Mouse (Mus musculus) heart, embryonic 12.5 days (tissue): Measurements from ENCODE around the gene Pcsk6. TPM values are rescaled to one million over a fixed set of nuclear protein-coding genes. Genes with fewer than 3 reads are reported as not detected.
A peak's percentile ranks its signal among the peaks of the same experiment; 100 is the strongest.

Source experiments
- ATAC-seq: fragments of 200-750 bp; cut with Nextera tagmentation; 2 replicates; pipeline ENCODE4 v1.8.0; 2017; ENCODE audit warnings: moderate TSS enrichment, moderate library complexity; ENCODE audit not compliant: insufficient number of reproducible peaks, low FRiP score
- H3K27ac ChIP-seq: fragments of 300-500 bp; sonication (generic); 2 replicates; pipeline ENCODE4 v1.5.1; 2016; ENCODE audit warnings: mild to moderate bottlenecking, moderate library complexity; ENCODE audit not compliant: poor library complexity, severe bottlenecking
- H3K27me3 ChIP-seq: fragments of 300-500 bp; sonication (generic); replicated peaks from 2 replicates; pipeline ENCODE4 v1.6.1; 2016; ENCODE audit warnings: mild to moderate bottlenecking, moderate library complexity
- H3K36me3 ChIP-seq: fragments of 300-500 bp; sonication (generic); 2 replicates; pipeline ENCODE4 v1.6.1; 2016; ENCODE audit warnings: mild to moderate bottlenecking, moderate library complexity
- H3K4me1 ChIP-seq: fragments of 300-500 bp; sonication (generic); replicated peaks from 2 replicates; pipeline ENCODE4 v1.6.1; 2016; ENCODE audit warnings: mild to moderate bottlenecking
- H3K4me2 ChIP-seq: fragments of 300-500 bp; sonication (generic); 2 replicates; pipeline ENCODE4 v1.6.1; 2016; ENCODE audit warnings: mild to moderate bottlenecking, moderate library complexity
- H3K4me3 ChIP-seq: fragments of 300-500 bp; sonication (generic); 2 replicates; pipeline ENCODE4 v1.5.1; 2016; ENCODE audit warnings: mild to moderate bottlenecking
- H3K9ac ChIP-seq: fragments of 300-500 bp; sonication (generic); 2 replicates; pipeline ENCODE4 v1.6.1; 2016; ENCODE audit warnings: mild to moderate bottlenecking, moderate library complexity
- H3K9me3 ChIP-seq: fragments of 300-500 bp; sonication (generic); replicated peaks from 2 replicates; pipeline ENCODE4 v1.6.1; 2016; ENCODE audit warnings: mild to moderate bottlenecking, moderate library complexity
- WGBS: fragments of 180-500 bp; shearing (Covaris S2); methylation state at CpG from one replicate; pipeline ENCODE4 v1.1.7; 2016; 5-methylcytosine and 5-hydroxymethylcytosine counted together
- polyA plus RNA-seq: library from polyadenylated mRNA; unstranded; fragments of >200 nt; fragmentation: Nextera tagmentation; extraction: Ambion mirVana; gene quantifications from 2 replicates; pipeline ENCODE4 v1.2.1, GENCODE M21; 2016

Gene Pcsk6
- polyA plus RNA-seq, 1 experiment from 2014 or later: 2.7 TPM

DNA sequence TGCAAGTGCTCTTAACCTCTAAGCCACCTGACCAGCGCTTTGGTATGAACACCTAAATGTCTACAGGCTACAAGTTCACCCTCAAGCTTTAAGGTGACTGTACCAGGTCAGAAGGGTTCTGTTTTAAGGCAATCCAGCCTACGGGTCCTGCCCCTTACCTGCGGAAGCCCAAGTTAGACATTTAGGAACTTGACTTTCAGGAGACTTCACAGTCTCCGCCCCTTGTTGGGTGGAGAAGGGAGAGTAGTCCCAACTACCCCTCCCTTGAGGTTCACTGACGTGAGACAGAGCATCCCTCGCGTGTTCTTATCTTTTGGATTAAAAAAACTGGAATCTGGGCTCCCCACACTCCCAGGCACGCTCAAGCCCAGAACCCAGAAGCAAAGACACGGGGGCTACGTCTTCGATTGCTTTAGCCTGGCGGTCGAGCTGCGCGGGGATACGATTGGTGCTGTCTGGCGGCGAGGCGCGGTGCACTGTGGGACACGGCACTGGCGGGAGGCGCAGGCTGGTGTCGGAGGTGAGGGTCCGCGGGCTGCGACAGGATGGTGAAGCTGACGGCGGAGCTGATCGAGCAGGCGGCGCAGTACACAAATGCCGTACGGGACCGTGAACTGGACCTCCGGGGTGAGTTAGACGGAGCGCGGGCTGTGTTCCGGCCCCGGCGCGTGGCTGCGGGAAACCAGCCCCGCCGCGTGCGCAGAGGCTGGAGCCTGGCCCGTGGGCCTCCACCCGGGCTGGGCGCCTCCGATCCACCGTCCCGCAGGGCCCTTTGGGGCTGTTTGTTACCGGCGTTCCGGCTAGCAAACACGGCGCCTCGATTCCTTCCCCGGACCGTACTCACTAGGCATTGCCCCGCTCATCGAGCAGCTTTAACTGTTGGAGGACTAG is 198.8 kb downstream of the Pcsk6 start:
- peak; percentile 95 for ATAC-seq
- under 1% methylated on average over 58 of the region's 64 CpGs for WGBS
- Histone ChIP-seq H3K27ac (peak overlapping the region; percentile 49), H3K36me3 (peaks cover 21% of the 10 kb centered on the region), H3K9ac (peak overlapping the region; percentile 89), H3K4me2 (peak overlapping the region; percentile 95), H3K4me3 (peak overlapping the region; percentile 76), H3K4me1 (peaks cover 14% of the 10 kb centered on the region), H3K27me3 (peaks cover 5% of the 10 kb centered on the region; the same call in 1 of the 2 replicates), H3K9me3 (no peaks in the 10 kb centered on the region)

DNA sequence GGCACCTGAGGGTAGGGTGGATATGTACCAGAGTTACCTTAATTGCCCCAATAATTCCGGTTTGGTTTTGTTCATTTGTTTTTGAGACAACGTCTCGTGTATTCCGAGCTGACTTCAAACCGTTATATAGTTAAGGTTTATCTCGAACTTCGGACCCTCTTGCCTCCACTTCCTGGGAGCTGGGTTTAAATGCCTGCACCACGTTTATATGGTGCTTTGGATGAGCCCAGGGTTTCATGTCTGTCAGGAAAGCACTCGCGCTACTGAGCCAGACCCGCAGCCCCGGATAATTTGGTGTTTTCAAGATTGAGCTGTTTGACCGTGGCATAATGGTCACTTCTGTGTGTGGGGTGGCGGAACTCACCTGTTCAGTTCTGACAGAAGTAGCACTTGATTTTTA is 199.5 kb downstream of the Pcsk6 start:
- Histone ChIP-seq H3K9ac (peak overlapping the region; percentile 89), H3K4me3 (peak overlapping the region; percentile 76), H3K36me3 (peaks cover 26% of the 10 kb centered on the region), H3K27me3 (peaks cover 5% of the 10 kb centered on the region; the same call in 1 of the 2 replicates), H3K4me1 (peaks cover 14% of the 10 kb centered on the region), H3K27ac (no peak overlapping the region), H3K4me2 (peak overlapping the region; percentile 95), H3K9me3 (no peaks in the 10 kb centered on the region)
- WGBS: 2% methylated on average over 14 of the region's 14 CpGs
- no peak for ATAC-seq

DNA sequence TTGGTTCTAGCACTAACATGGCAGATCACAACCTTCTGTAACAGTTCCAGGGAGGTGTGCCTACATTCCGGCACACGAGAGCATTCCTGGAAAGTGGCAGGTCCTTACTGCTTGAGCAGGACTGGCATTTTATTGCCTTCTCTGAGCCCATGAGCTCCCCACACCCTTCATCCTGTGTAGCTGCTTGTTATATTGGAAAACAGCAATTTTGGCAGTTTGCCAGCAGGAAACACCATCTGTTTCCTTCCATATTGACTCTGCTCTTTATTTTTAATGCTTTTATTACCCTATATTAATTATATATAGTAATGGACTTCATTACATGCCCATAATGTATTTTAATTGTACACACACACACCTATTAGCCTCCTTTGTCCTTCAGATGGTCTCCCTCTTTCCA is 214.9 kb downstream of the Pcsk6 start:
- no peak overlapping the region for H3K27ac ChIP-seq
- H3K27me3 ChIP-seq: no peaks in the 10 kb centered on the region
- no peak overlapping the region for H3K4me2 ChIP-seq
- peaks cover 53% of the 10 kb centered on the region for H3K36me3 ChIP-seq
- no peak for ATAC-seq
- H3K4me3 ChIP-seq: no peak overlapping the region
- 81% methylated on average over 2 of the region's 2 CpGs for WGBS
- no peak overlapping the region for H3K9ac ChIP-seq
- H3K4me1 ChIP-seq: peaks cover 14% of the 10 kb centered on the region
- H3K9me3 ChIP-seq: no peaks in the 10 kb centered on the region

DNA sequence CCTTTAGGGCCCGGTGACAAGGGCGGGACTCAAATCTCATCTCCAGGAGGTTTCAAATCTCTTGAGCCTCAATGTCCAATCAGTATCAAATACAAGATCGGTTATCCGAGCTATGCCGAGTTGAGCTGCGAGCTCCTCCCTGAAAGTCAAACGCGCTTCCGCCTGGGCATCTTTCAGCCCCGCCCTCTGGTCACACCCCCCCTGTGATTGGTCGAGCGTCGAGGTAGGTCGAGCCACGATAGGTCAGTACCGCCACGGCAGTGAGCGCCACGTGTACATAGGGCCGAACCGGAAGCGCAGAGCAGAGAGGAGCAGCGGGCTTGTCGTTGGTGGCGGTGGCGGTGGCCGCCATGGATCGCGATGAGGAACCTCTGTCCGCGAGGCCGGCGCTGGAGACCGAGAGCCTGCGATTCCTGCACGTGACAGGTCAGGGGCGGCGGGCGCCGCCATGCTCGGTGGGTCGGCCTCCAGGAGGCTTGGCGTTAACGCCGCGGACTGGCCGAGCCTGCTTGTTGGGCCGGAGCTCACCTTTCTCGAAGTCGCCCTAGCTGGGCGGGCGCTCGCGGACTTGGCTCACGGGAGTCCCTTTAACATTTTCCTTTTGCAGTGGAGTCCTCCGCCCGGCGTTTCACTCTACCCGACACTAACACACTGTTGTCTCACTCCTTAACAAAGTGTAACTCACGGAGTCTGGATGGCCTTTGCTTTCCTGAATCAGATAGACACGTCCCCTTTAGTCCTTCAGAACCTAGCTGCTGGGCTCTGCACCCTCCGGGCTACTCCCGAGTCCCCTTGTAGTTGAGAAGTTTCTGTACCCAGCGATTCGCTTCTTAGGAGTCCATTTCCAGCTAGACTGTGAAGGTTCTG is 218.1 kb downstream of the Pcsk6 start, which contains the start of gene Selenos:
Selenos (plus strand) TSS at position 286 of the 867 bp plus-strand sequence.
- peak within 1 kb of the TSS; percentile 71 for H3K27ac ChIP-seq
- ATAC-seq: peak; percentile 100
- under 1% methylated on average over 65 of the region's 65 CpGs for WGBS
- H3K4me1 ChIP-seq: peaks cover 19% of the 10 kb centered on the region
- H3K9me3 ChIP-seq: no peaks in the 10 kb centered on the region
- peak within 1 kb of the TSS; percentile 80 for H3K9ac ChIP-seq
- no peaks in the 10 kb centered on the region for H3K27me3 ChIP-seq
- H3K4me3 ChIP-seq: peak within 1 kb of the TSS; percentile 70
- H3K4me2 ChIP-seq: peak within 1 kb of the TSS; percentile 85
- H3K36me3 ChIP-seq: peaks cover 52% of the 10 kb centered on the region

DNA sequence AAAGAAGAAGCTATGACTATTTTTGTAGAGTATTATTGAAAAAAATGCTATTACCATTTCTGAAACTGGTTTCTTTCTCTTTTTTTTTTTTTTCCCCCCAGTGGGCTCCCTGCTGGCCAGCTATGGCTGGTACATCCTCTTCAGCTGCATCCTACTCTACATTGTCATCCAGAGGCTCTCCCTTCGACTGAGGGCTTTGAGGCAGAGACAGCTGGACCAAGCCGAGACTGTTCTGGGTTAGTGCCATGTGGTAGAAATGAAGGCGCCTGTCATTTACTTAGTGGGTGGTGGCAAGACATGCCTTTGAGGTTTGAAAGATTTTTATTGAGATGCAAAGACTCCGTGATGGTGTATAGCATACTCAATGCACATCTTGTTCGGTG is 218.7 kb downstream of the Pcsk6 start:
- ATAC-seq: no peak
- no peaks in the 10 kb centered on the region for H3K27me3 ChIP-seq
- peak overlapping the region; percentile 70 for H3K4me3 ChIP-seq
- 48% methylated on average over 5 of the region's 5 CpGs for WGBS
- H3K36me3 ChIP-seq: peaks cover 51% of the 10 kb centered on the region
- H3K4me1 ChIP-seq: peaks cover 19% of the 10 kb centered on the region
- H3K9me3 ChIP-seq: no peaks in the 10 kb centered on the region
- peak overlapping the region; percentile 71; the same call in 1 of the 2 replicates for H3K27ac ChIP-seq
- peak overlapping the region; percentile 80 for H3K9ac ChIP-seq
- H3K4me2 ChIP-seq: peak overlapping the region; percentile 85

DNA sequence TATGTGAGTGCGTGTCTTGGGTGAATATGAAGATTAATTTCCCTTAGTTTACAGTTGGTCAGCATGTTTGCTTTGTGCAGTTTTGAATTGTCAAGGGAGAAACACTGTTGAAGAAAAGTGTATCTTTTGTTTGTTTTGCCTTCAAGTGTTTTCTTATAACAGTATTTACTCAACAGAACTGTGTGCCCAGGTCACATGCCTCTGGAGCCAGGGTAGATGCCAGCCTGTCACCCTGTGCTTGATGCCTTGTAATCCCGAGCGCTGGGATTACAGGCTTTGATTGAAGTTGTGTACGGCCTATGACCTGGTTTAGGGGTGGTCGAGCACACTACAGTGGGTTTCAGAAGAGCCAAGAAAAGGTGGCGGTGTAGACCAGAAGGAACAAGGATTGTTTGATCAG is 222.2 kb downstream of the Pcsk6 start:
- H3K27me3 ChIP-seq: no peaks in the 10 kb centered on the region
- H3K9me3 ChIP-seq: no peaks in the 10 kb centered on the region
- H3K36me3 ChIP-seq: peaks cover 74% of the 10 kb centered on the region
- H3K27ac ChIP-seq: no peak overlapping the region
- no peak overlapping the region for H3K9ac ChIP-seq
- no peak for ATAC-seq
- H3K4me1 ChIP-seq: peaks cover 16% of the 10 kb centered on the region
- H3K4me2 ChIP-seq: no peak overlapping the region
- WGBS: 88% methylated on average over 6 of the region's 6 CpGs
- H3K4me3 ChIP-seq: no peak overlapping the region

DNA sequence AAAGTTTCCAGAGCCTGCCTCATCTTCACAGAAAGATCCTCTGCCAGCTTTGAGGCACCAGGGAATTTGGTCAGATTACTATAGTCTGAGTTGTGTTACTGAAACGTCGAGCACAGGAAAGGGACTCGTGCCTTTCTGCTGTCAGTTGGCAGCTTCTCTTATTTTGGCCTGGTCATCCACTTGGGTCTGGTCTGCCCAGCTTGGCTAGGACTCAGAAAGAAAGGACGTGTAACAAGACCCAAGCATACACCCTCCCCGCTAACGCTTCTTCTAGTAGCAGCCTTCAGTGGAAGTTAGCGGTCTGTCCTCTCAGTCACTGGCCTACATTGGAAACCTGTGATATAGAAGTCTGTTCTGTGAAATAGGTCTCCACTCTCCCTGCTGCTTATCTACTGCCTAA is 223.0 kb downstream of the Pcsk6 start:
- H3K27me3 ChIP-seq: no peaks in the 10 kb centered on the region
- no peak overlapping the region for H3K9ac ChIP-seq
- H3K36me3 ChIP-seq: peaks cover 80% of the 10 kb centered on the region
- H3K9me3 ChIP-seq: no peaks in the 10 kb centered on the region
- no peak overlapping the region for H3K4me2 ChIP-seq
- no peak overlapping the region for H3K27ac ChIP-seq
- H3K4me3 ChIP-seq: no peak overlapping the region
- WGBS: 83% methylated on average over 7 of the region's 7 CpGs
- H3K4me1 ChIP-seq: peaks cover 16% of the 10 kb centered on the region
- ATAC-seq: no peak

DNA sequence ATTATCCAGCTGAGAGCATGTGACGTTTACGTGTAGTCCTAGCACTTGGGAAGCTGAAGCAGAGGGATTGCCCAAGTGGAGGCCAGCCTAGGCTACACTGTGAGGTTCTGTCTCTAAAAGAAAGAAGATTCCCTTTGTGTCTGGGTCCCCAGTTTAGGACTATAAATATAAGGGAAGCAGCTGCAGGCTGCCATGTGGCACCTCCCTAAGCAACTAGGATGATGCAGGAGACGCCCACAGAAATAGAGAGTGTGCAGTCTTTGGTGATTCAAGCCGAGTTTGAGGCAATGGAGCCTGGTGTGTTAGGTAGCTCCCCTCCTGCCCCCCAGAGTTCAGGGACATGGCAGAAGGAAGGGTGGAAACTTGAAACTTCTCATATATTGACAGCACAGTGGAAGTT is 226.1 kb downstream of the Pcsk6 start:
- Histone ChIP-seq H3K4me1 (no peaks in the 10 kb centered on the region), H3K9ac (no peak overlapping the region), H3K4me2 (no peak overlapping the region), H3K27ac (no peak overlapping the region), H3K4me3 (no peak overlapping the region), H3K9me3 (no peaks in the 10 kb centered on the region), H3K27me3 (no peaks in the 10 kb centered on the region), H3K36me3 (peaks cover 91% of the 10 kb centered on the region)
- no peak for ATAC-seq
- 81% methylated on average over 4 of the region's 4 CpGs for WGBS

DNA sequence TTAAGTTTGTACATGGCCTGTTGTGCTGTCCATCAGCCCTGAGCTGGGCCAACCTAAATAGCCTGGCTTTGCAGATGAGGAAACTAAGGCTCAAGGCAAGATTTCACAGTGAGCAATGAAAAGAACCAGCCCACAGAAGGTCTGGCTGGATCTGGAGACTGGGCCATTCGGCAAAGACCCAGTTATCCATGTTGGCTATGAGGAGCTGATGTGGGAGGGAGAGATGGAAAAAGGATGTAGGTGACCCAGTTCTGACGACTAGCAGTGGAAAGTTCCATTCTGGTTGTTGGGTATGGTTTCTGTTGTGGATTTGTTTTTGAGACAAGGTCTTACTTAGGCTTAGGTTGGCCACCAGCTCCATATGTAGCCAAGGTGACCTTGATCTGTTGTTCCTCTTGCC is 226.5 kb downstream of the Pcsk6 start:
- no peak for ATAC-seq
- Histone ChIP-seq H3K9me3 (no peaks in the 10 kb centered on the region), H3K4me1 (no peaks in the 10 kb centered on the region), H3K9ac (no peak overlapping the region), H3K27me3 (no peaks in the 10 kb centered on the region), H3K27ac (no peak overlapping the region), H3K4me2 (no peak overlapping the region), H3K4me3 (no peak overlapping the region), H3K36me3 (peaks cover 88% of the 10 kb centered on the region)
- 74% methylated on average over 2 of the region's 2 CpGs for WGBS

DNA sequence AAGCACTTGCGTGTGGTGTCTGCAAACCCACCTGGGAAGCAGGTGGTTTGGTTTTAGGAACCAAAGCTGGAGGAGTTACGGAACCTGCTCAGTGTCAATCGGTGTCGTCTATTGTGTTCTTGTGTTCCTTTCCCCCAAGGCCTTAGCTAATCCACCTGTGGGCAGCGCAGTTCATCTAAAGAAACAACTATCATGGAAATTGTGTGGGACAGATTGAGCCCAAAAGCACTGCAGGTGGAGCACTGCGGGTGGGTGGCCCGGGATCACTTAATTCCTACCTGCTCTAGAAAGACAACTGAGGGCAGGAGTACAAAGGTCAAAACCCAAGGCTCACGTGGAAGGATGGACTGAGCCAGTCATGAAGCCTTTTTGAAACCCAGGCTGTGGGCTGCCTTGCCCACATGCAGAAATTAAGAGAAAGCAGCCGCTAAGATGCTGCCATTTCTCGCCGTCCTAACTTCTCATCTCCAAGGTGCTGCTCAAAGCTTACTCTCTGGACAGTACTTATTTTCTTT is 229.2 kb downstream of the Pcsk6 start:
- H3K4me1 ChIP-seq: no peaks in the 10 kb centered on the region
- no peaks in the 10 kb centered on the region for H3K27me3 ChIP-seq
- no peak overlapping the region for H3K9ac ChIP-seq
- WGBS: 86% methylated on average over 11 of the region's 11 CpGs
- peaks cover 67% of the 10 kb centered on the region for H3K36me3 ChIP-seq
- H3K27ac ChIP-seq: no peak overlapping the region
- no peak overlapping the region for H3K4me2 ChIP-seq
- no peak overlapping the region for H3K4me3 ChIP-seq
- ATAC-seq: no peak
- H3K9me3 ChIP-seq: no peaks in the 10 kb centered on the region

DNA sequence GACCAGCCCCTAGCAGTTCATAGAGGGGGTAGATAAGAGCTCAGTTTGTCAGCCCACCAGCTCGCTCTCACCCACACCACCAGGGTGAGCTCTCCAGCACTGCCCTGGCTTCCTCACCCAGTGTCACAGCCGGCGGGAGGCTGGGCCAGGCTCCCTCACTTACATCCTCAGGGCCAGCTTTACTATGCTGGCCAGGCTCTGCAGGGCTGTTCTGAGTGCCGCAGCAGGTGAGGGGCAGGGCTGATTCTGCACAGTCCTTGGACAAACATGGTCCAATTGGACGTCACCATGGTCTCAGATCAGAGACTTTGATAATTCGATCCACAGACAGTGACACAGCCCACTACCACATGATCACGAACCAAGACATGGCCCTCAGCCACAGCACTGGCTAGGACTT is 230.0 kb downstream of the Pcsk6 start:
- Histone ChIP-seq H3K4me3 (no peak overlapping the region), H3K27me3 (no peaks in the 10 kb centered on the region), H3K4me1 (no peaks in the 10 kb centered on the region), H3K9ac (no peak overlapping the region), H3K36me3 (peaks cover 59% of the 10 kb centered on the region), H3K9me3 (no peaks in the 10 kb centered on the region), H3K4me2 (no peak overlapping the region), H3K27ac (no peak overlapping the region)
- no peak for ATAC-seq
- 81% methylated on average over 7 of the region's 7 CpGs for WGBS
